Mouse (Mus musculus) lung, postnatal 36 days (tissue): ENCODE measurements at regions not wholly inside any gene's neighbourhood (a gene's known extent, or its start where the extent isn't known, plus 50 kb on each side); places are given as distances from the start of the nearest gene placed in this dataset.
"Not testable (repeated sequence)": the region's sequence is repeated elsewhere in the genome, so short reads cannot be mapped to it uniquely, and the experiment has no call there.

Experiments used
- DNase-seq: peaks from one replicate; pipeline ENCODE4 v3.0.0; 2022; ENCODE audit warnings: mixed read lengths

- peak; percentile 2 for DNase-seq
Observed at GRCm38 (mm10) chr16:20047356-20047755, 50.0 kb upstream of the Klhl24 start.

GRCm38 (mm10) chr16:20035166-20035565 is 52.3 kb upstream of the Klhl6 start:
- not testable (repeated sequence) for DNase-seq

- peak; percentile 56 for DNase-seq
Observed at GRCm38 (mm10) chr16:20032328-20033081, 49.7 kb upstream of the Klhl6 start.
